Mouse (Mus musculus): ENCODE measurements at regions not wholly inside any gene's neighbourhood (a gene's known extent, or its start where the extent isn't known, plus 50 kb on each side); places are given as distances from the start of the nearest gene placed in this dataset.

GRCm38 (mm10) chr4:137121684-137122083, 73.1 kb upstream of the Zbtb40 start:
- Histone ChIP-seq H3K9me3 (ENCODE audit: control insufficient read depth, insufficient read depth, low read depth, low read length) (no peaks in the 10 kb centered on the region), H3K9ac (ENCODE audit: insufficient read depth, low read depth, low read length, poor library complexity, severe bottlenecking) (no peak overlapping the region), H3K36me3 (ENCODE audit: control insufficient read depth, insufficient read depth, low read length, poor library complexity, severe bottlenecking) (no peaks in the 10 kb centered on the region), H3K27ac (ENCODE audit: insufficient read depth, low read depth, low read length, poor library complexity, severe bottlenecking) (no peak overlapping the region), H3K4me1 (ENCODE audit: control insufficient read depth in 2 of 2, insufficient read depth in 2 of 2, low read length in 2 of 2, poor library complexity in 1 of 2) (peaks cover 0 to 2% of the 10 kb centered on the region in 2 experiments; a peak in 2 of 4 replicates), H3K4me3 (ENCODE audit: insufficient read depth in 1 of 2, low read depth in 1 of 2, low read length in 2 of 2, poor library complexity in 1 of 2, severe bottlenecking in 1 of 2) (no peak overlapping the region)
- no peak for TF ChIP-seq HCFC1 (IDR thresholded peaks at IDR 0.05; ENCODE audit: borderline replicate concordance, insufficient read depth, low read length)
- TF ChIP-seq MAFK (IDR thresholded peaks at IDR 0.05; ENCODE audit: insufficient read depth, low read depth, low read length), result no peak
- TF ChIP-seq ZNF384 (IDR thresholded peaks at IDR 0.05; ENCODE audit: low read depth, low read length), result no peak
- no peak for TF ChIP-seq CHD2 (IDR thresholded peaks at IDR 0.05; ENCODE audit: low read depth, low read length)
- no peak for TF ChIP-seq ZC3H11A (IDR thresholded peaks at IDR 0.05; ENCODE audit: borderline replicate concordance, low read depth, low read length)
- no peak for DNase-seq (ENCODE audit: low read depth, low spot score)
- in situ Hi-C loops (cut with MboI; ENCODE audit: low sequenced_read_pairs in 2 of 2, unreplicated experiment in 2 of 2), result no loop called here

GRCm38 (mm10) chr4:137120597-137120996, 72.0 kb upstream of the Zbtb40 start:
- no peaks in the 10 kb centered on the region for H3K9me3 ChIP-seq (ENCODE audit: control insufficient read depth, insufficient read depth, low read depth, low read length)
- no peak overlapping the region for H3K4me3 ChIP-seq (ENCODE audit: insufficient read depth in 1 of 2, low read depth in 1 of 2, low read length in 2 of 2, poor library complexity in 1 of 2, severe bottlenecking in 1 of 2)
- DNase-seq (ENCODE audit: low read depth, low spot score), result no peak
- no peak overlapping the region for H3K27ac ChIP-seq (ENCODE audit: insufficient read depth, low read depth, low read length, poor library complexity, severe bottlenecking)
- TF ChIP-seq HCFC1 (IDR thresholded peaks at IDR 0.05; ENCODE audit: borderline replicate concordance, insufficient read depth, low read length) (no peak), ZNF384 (IDR thresholded peaks at IDR 0.05; ENCODE audit: low read depth, low read length) (no peak), ZC3H11A (IDR thresholded peaks at IDR 0.05; ENCODE audit: borderline replicate concordance, low read depth, low read length) (no peak), CHD2 (IDR thresholded peaks at IDR 0.05; ENCODE audit: low read depth, low read length) (no peak), MAFK (IDR thresholded peaks at IDR 0.05; ENCODE audit: insufficient read depth, low read depth, low read length) (no peak)
- H3K36me3 ChIP-seq (ENCODE audit: control insufficient read depth, insufficient read depth, low read length, poor library complexity, severe bottlenecking), result no peaks in the 10 kb centered on the region
- in situ Hi-C loops (cut with MboI; ENCODE audit: low sequenced_read_pairs in 2 of 2, unreplicated experiment in 2 of 2), result no loop called here
- peaks cover 0 to 2% of the 10 kb centered on the region in 2 experiments; a peak in 2 of 4 replicates for H3K4me1 ChIP-seq (ENCODE audit: control insufficient read depth in 2 of 2, insufficient read depth in 2 of 2, low read length in 2 of 2, poor library complexity in 1 of 2)
- no peak overlapping the region for H3K9ac ChIP-seq (ENCODE audit: insufficient read depth, low read depth, low read length, poor library complexity, severe bottlenecking)

- no peak for DNase-seq (ENCODE audit: low read depth, low spot score)
- no peaks in the 10 kb centered on the region for H3K9me3 ChIP-seq (ENCODE audit: control insufficient read depth, insufficient read depth, low read depth, low read length)
- in situ Hi-C loops (cut with MboI; ENCODE audit: low sequenced_read_pairs in 2 of 2, unreplicated experiment in 2 of 2), result no loop called here
- 0 out of 4 replicates have a peak overlapping the region, but pooled peaks of 1 of the 2 experiments have one; percentile 6 for H3K4me3 ChIP-seq (ENCODE audit: insufficient read depth in 1 of 2, low read depth in 1 of 2, low read length in 2 of 2, poor library complexity in 1 of 2, severe bottlenecking in 1 of 2)
- no peaks in the 10 kb centered on the region for H3K36me3 ChIP-seq (ENCODE audit: control insufficient read depth, insufficient read depth, low read length, poor library complexity, severe bottlenecking)
- no peak overlapping the region for H3K9ac ChIP-seq (ENCODE audit: insufficient read depth, low read depth, low read length, poor library complexity, severe bottlenecking)
- no peak overlapping the region for H3K27ac ChIP-seq (ENCODE audit: insufficient read depth, low read depth, low read length, poor library complexity, severe bottlenecking)
- H3K4me1 ChIP-seq (ENCODE audit: control insufficient read depth in 2 of 2, insufficient read depth in 2 of 2, low read length in 2 of 2, poor library complexity in 1 of 2), result peaks cover 0 to 2% of the 10 kb centered on the region in 2 experiments; a peak in 2 of 4 replicates
- no peak for TF ChIP-seq HCFC1 (IDR thresholded peaks at IDR 0.05; ENCODE audit: borderline replicate concordance, insufficient read depth, low read length)
- no peak for TF ChIP-seq MAFK (IDR thresholded peaks at IDR 0.05; ENCODE audit: insufficient read depth, low read depth, low read length)
- no peak for TF ChIP-seq CHD2 (IDR thresholded peaks at IDR 0.05; ENCODE audit: low read depth, low read length)
- TF ChIP-seq ZNF384 (IDR thresholded peaks at IDR 0.05; ENCODE audit: low read depth, low read length), result no peak
- no peak for TF ChIP-seq ZC3H11A (IDR thresholded peaks at IDR 0.05; ENCODE audit: borderline replicate concordance, low read depth, low read length)
These were observed 69.7 kb upstream of the Zbtb40 start for GRCm38 (mm10) chr4:137118332-137118715.

- H3K27ac ChIP-seq (ENCODE audit: insufficient read depth, low read depth, low read length, poor library complexity, severe bottlenecking), result no peak overlapping the region
These were observed 69.1 kb upstream of the Zbtb40 start for GRCm38 (mm10) chr4:137117471-137118331.

More at GRCm38 (mm10) chr4:137117471-137118331, 69.1 kb upstream of the Zbtb40 start:
- TF ChIP-seq CHD2 (IDR thresholded peaks at IDR 0.05; ENCODE audit: low read depth, low read length) (no peak), MAFK (IDR thresholded peaks at IDR 0.05; ENCODE audit: insufficient read depth, low read depth, low read length) (no peak), ZNF384 (IDR thresholded peaks at IDR 0.05; ENCODE audit: low read depth, low read length) (no peak), HCFC1 (IDR thresholded peaks at IDR 0.05; ENCODE audit: borderline replicate concordance, insufficient read depth, low read length) (no peak), ZC3H11A (IDR thresholded peaks at IDR 0.05; ENCODE audit: borderline replicate concordance, low read depth, low read length) (no peak)
- DNase-seq (ENCODE audit: low read depth, low spot score), result peak; percentile 48
- no peak overlapping the region for H3K9ac ChIP-seq (ENCODE audit: insufficient read depth, low read depth, low read length, poor library complexity, severe bottlenecking)
- H3K4me1 ChIP-seq (ENCODE audit: control insufficient read depth in 2 of 2, insufficient read depth in 2 of 2, low read length in 2 of 2, poor library complexity in 1 of 2), result peaks cover 0 to 2% of the 10 kb centered on the region in 2 experiments; a peak in 2 of 4 replicates
- 0 out of 4 replicates have a peak overlapping the region, but pooled peaks of 1 of the 2 experiments have one; percentile 6 for H3K4me3 ChIP-seq (ENCODE audit: insufficient read depth in 1 of 2, low read depth in 1 of 2, low read length in 2 of 2, poor library complexity in 1 of 2, severe bottlenecking in 1 of 2)
- no peaks in the 10 kb centered on the region for H3K9me3 ChIP-seq (ENCODE audit: control insufficient read depth, insufficient read depth, low read depth, low read length)
- H3K36me3 ChIP-seq (ENCODE audit: control insufficient read depth, insufficient read depth, low read length, poor library complexity, severe bottlenecking), result no peaks in the 10 kb centered on the region
- in situ Hi-C loops (cut with MboI; ENCODE audit: low sequenced_read_pairs in 2 of 2, unreplicated experiment in 2 of 2), result no loop called here
